Mouse (Mus musculus): ENCODE measurements at regions not wholly inside any gene's neighbourhood (a gene's known extent, or its start where the extent isn't known, plus 50 kb on each side); places are given as distances from the start of the nearest gene placed in this dataset.

- no peak for DNase-seq
Measured at GRCm38 (mm10) chr4:153227680-153228420, 254.8 kb downstream of the Ajap1 start.

GRCm38 (mm10) chr4:153224618-153225177 is 257.9 kb downstream of the Ajap1 start:
- DNase-seq = no peak

- DNase-seq = no peak
Measured at GRCm38 (mm10) chr4:153223019-153223418, 259.6 kb downstream of the Ajap1 start.

GRCm38 (mm10) chr4:153220485-153220884 is 262.1 kb downstream of the Ajap1 start:
- no peak for DNase-seq

- peak; percentile 55 for DNase-seq
Measured at GRCm38 (mm10) chr4:153220074-153220473, 262.5 kb downstream of the Ajap1 start.

- DNase-seq = peak; percentile 23
Measured at GRCm38 (mm10) chr4:153217541-153217980, 265.1 kb downstream of the Ajap1 start.

- DNase-seq = no peak
Measured at GRCm38 (mm10) chr4:153212095-153212494, 270.5 kb downstream of the Ajap1 start.

GRCm38 (mm10) chr4:153208822-153209221 is 273.8 kb downstream of the Ajap1 start:
- no peak for DNase-seq

GRCm38 (mm10) chr4:153208215-153208614 is 274.4 kb downstream of the Ajap1 start:
- DNase-seq = no peak

GRCm38 (mm10) chr4:153207578-153208102 is 275.0 kb downstream of the Ajap1 start:
- DNase-seq = no peak

- DNase-seq = no peak
Measured at GRCm38 (mm10) chr4:153206789-153207457, 275.7 kb downstream of the Ajap1 start.

GRCm38 (mm10) chr4:153204764-153205163 is 277.8 kb downstream of the Ajap1 start:
- DNase-seq = no peak

GRCm38 (mm10) chr4:153200799-153201770 is 281.5 kb downstream of the Ajap1 start:
- no peak for DNase-seq

GRCm38 (mm10) chr4:153189485-153189884 is 293.1 kb downstream of the Ajap1 start:
- peak; percentile 83 for DNase-seq

GRCm38 (mm10) chr4:153188504-153189031 is 294.0 kb downstream of the Ajap1 start:
- DNase-seq = no peak

- no peak for DNase-seq
Measured at GRCm38 (mm10) chr4:153187959-153188503, 294.6 kb downstream of the Ajap1 start.

GRCm38 (mm10) chr4:153177496-153177895 is 305.1 kb downstream of the Ajap1 start:
- DNase-seq = no peak

- DNase-seq = peak; percentile 64
Measured at GRCm38 (mm10) chr4:153175660-153176059, 307.0 kb downstream of the Ajap1 start.

GRCm38 (mm10) chr4:153175077-153175476 is 307.5 kb downstream of the Ajap1 start:
- no peak for DNase-seq

- no peak for DNase-seq
Measured at GRCm38 (mm10) chr4:153169991-153170390, 312.6 kb downstream of the Ajap1 start.

- no peak for DNase-seq
Measured at GRCm38 (mm10) chr4:153164810-153165209, 317.8 kb downstream of the Ajap1 start.

GRCm38 (mm10) chr4:153160115-153160514 is 322.5 kb downstream of the Ajap1 start:
- no peak for DNase-seq
